Mouse (Mus musculus) liver, embryonic 13.5 days (tissue): ENCODE data around the gene Aox4. TPM values are rescaled to one million over a fixed set of nuclear protein-coding genes. Genes with fewer than 3 reads are reported as not detected.

ENCODE experiments used
- ATAC-seq: fragments of 200-750 bp; cut with Nextera tagmentation; 2 replicates; pipeline ENCODE4 v1.8.0; 2017; ENCODE audit warnings: low read depth, mild to moderate bottlenecking, moderate number of reproducible peaks, moderate library complexity
- DNase-seq: peaks from one replicate; pipeline ENCODE4 v3.0.0; 2022
- H3K27ac ChIP-seq: fragments of 300-500 bp; sonication (generic); 2 replicates; pipeline ENCODE4 v1.5.1; 2015; ENCODE audit warnings: moderate library complexity, mild to moderate bottlenecking, inconsistent platforms
- H3K27me3 ChIP-seq: fragments of 300-500 bp; sonication (generic); 2 replicates; pipeline ENCODE4 v1.6.1; 2015; ENCODE audit warnings: mild to moderate bottlenecking, inconsistent platforms
- H3K36me3 ChIP-seq: fragments of 300-500 bp; sonication (generic); 2 replicates; pipeline ENCODE4 v1.6.1; 2015; ENCODE audit warnings: mild to moderate bottlenecking, inconsistent platforms
- H3K4me1 ChIP-seq: fragments of 300-500 bp; sonication (generic); replicated peaks from 2 replicates; pipeline ENCODE4 v1.6.1; 2015; ENCODE audit warnings: inconsistent platforms
- H3K4me2 ChIP-seq: fragments of 300-500 bp; sonication (generic); 2 replicates; pipeline ENCODE4 v1.6.1; 2015; ENCODE audit warnings: inconsistent platforms, mild to moderate bottlenecking, moderate library complexity
- H3K4me3 ChIP-seq: fragments of 300-500 bp; sonication (generic); replicated peaks from 2 replicates; pipeline ENCODE4 v1.5.1; 2015; ENCODE audit warnings: mild to moderate bottlenecking, inconsistent platforms
- H3K9ac ChIP-seq: fragments of 300-500 bp; sonication (generic); 2 replicates; pipeline ENCODE4 v1.6.1; 2015; ENCODE audit warnings: mild to moderate bottlenecking, inconsistent platforms
- H3K9me3 ChIP-seq: fragments of 300-500 bp; sonication (generic); replicated peaks from 2 replicates; pipeline ENCODE4 v1.6.1; 2016; ENCODE audit warnings: inconsistent platforms
- WGBS: fragments of 180-500 bp; shearing (Covaris S2); methylation state at CpG from one replicate; pipeline ENCODE4 v1.1.7; 2015; ENCODE audit not compliant: insufficient replicate concordance; 5-methylcytosine and 5-hydroxymethylcytosine counted together
- polyA plus RNA-seq: library from polyadenylated mRNA; unstranded; fragments of >200 nt; fragmentation: Nextera tagmentation; extraction: Ambion mirVana; gene quantifications from 2 replicates; pipeline ENCODE4 v1.2.1, GENCODE M21; 2015

The Aox4 gene
- polyA plus RNA-seq, 1 experiment from 2014 or later = 0.31 TPM

DNA sequence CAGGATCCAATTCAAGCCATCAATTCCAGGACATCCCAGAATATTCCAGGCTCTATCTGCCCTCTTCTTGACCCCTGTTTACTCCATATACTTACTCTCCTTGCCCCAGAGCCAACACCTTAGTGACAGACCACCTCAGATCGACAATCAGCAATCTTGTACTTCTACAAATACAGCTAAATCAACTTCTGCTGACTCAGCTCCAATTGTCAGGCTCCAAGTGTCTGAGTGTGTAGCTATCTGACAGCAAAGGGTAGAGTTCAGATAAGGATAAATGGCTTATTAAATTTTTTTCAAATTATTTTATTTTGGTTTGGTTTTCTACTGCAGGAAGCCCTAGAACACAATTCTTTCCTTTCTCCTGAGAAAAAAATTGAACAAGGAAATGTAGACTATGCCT is 38.3 kb downstream of the Aox4 start:
- 42% methylated on average over 1 of the region's 1 CpGs for WGBS
- Histone ChIP-seq H3K4me2 (no peak overlapping the region), H3K9ac (no peak overlapping the region), H3K27ac (no peak overlapping the region), H3K36me3 (no peaks in the 10 kb centered on the region), H3K4me3 (no peak overlapping the region), H3K9me3 (no peaks in the 10 kb centered on the region), H3K27me3 (no peaks in the 10 kb centered on the region), H3K4me1 (no peaks in the 10 kb centered on the region)
- ATAC-seq (no peak), DNase-seq (no peak)

DNA sequence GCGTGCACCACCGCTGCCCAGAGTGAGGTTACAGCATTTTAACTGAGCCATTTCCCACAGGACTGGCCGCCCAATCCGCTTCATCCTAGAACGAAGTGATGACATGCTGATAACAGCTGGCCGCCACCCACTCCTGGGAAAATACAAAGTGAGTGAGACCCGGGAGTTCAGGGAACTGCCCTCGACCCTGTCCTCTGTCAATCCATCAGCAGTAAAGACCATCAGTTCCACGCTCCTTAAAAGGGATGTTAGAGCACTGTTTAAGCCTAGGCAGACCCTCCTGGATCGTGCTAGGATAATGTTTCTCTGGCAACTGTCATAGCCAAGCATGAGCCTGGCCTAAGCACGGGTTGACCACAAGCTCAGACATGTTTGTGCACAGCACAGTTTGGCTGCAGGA is 43.3 kb downstream of the Aox4 start:
- H3K4me2 ChIP-seq = no peak overlapping the region
- no peaks in the 10 kb centered on the region for H3K27me3 ChIP-seq
- no peak overlapping the region for H3K9ac ChIP-seq
- H3K4me1 ChIP-seq = no peaks in the 10 kb centered on the region
- WGBS = 52% methylated on average over 11 of the region's 11 CpGs
- no peak for DNase-seq
- no peak overlapping the region for H3K27ac ChIP-seq
- ATAC-seq = no peak
- H3K36me3 ChIP-seq = no peaks in the 10 kb centered on the region
- H3K4me3 ChIP-seq = no peak overlapping the region
- H3K9me3 ChIP-seq = no peaks in the 10 kb centered on the region

GRCm38 (mm10) chr1:58257195-58257991 is 47.2 kb downstream of the Aox4 start:
- Histone ChIP-seq H3K4me1 (no peaks in the 10 kb centered on the region), H3K36me3 (no peaks in the 10 kb centered on the region), H3K4me2 (no peak overlapping the region), H3K9ac (no peak overlapping the region), H3K27ac (no peak overlapping the region), H3K27me3 (no peaks in the 10 kb centered on the region), H3K4me3 (no peak overlapping the region), H3K9me3 (no peaks in the 10 kb centered on the region)
- WGBS = 64% methylated on average over 10 of the region's 10 CpGs
- DNase-seq (no peak), ATAC-seq (no peak)

GRCm38 (mm10) chr1:58260311-58260710 is 50.1 kb downstream of the Aox4 start:
- 44% methylated on average over 3 of the region's 3 CpGs for WGBS
- H3K27ac ChIP-seq = no peak overlapping the region

DNA sequence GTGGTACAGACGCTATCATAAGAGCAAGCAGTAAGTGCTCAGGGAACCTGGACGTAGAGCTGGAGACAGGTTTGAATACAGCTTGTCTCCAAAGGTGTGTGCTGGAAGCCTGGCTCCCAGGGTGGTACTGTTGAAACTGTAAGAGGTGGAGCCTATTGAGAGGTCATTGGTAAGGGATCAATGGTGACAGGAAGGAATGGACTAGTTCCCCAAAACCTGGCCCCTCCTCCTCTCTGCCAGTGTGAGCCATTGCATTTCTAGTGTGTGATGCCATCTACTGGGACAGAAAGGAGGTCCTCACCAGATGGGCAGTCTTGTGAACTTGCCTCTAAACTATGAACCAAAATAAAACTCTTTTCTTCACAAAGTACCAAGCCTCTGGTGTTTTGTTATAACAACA is 58.0 kb downstream of the Aox4 start:
- no peak for ATAC-seq
- Histone ChIP-seq H3K36me3 (no peaks in the 10 kb centered on the region), H3K4me2 (no peak overlapping the region), H3K27me3 (no peaks in the 10 kb centered on the region), H3K4me1 (no peaks in the 10 kb centered on the region), H3K9ac (no peak overlapping the region), H3K4me3 (no peak overlapping the region), H3K9me3 (no peaks in the 10 kb centered on the region), H3K27ac (no peak overlapping the region)
- WGBS = 61% methylated on average over 2 of the region's 2 CpGs
- DNase-seq = no peak

More at GRCm38 (mm10) chr1:58260311-58260710, 50.1 kb downstream of the Aox4 start:
- no peaks in the 10 kb centered on the region for H3K4me1 ChIP-seq
- H3K27me3 ChIP-seq = no peaks in the 10 kb centered on the region
- DNase-seq = no peak
- no peaks in the 10 kb centered on the region for H3K36me3 ChIP-seq
- no peak overlapping the region for H3K4me3 ChIP-seq
- ATAC-seq = no peak
- no peak overlapping the region for H3K9ac ChIP-seq
- no peak overlapping the region for H3K4me2 ChIP-seq
- H3K9me3 ChIP-seq = no peaks in the 10 kb centered on the region

GRCm38 (mm10) chr1:58270807-58271569 is 60.8 kb downstream of the Aox4 start:
- ATAC-seq (no peak), DNase-seq (no peak)
- Histone ChIP-seq H3K4me3 (no peak overlapping the region), H3K4me1 (no peaks in the 10 kb centered on the region), H3K36me3 (no peaks in the 10 kb centered on the region), H3K27ac (no peak overlapping the region), H3K27me3 (no peaks in the 10 kb centered on the region), H3K9ac (no peak overlapping the region), H3K9me3 (no peaks in the 10 kb centered on the region), H3K4me2 (no peak overlapping the region)
- WGBS = 45% methylated on average over 6 of the region's 6 CpGs

DNA sequence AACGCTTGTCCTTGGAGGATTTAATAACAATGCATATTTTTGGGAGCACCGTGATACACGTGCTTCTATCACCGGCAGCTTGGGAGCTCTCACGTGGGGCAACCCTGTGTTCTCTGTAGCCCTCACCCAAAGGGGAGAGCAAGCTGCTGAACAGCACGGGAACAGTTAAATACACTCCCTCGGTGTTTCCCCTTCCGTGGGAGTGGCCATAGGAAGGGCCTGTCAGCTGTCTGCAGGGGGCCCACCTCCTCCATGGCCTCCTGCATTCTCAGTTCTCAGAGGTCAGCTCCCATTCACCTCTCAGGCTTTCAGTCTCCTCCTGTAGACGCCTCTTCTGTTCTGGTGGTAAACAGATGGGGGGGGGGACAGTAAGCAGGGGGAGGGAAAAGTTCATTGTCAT is 65.7 kb downstream of the Aox4 start:
- Histone ChIP-seq H3K27ac (no peak overlapping the region), H3K9me3 (no peaks in the 10 kb centered on the region)
- WGBS = 25% methylated on average over 9 of the region's 9 CpGs

DNA sequence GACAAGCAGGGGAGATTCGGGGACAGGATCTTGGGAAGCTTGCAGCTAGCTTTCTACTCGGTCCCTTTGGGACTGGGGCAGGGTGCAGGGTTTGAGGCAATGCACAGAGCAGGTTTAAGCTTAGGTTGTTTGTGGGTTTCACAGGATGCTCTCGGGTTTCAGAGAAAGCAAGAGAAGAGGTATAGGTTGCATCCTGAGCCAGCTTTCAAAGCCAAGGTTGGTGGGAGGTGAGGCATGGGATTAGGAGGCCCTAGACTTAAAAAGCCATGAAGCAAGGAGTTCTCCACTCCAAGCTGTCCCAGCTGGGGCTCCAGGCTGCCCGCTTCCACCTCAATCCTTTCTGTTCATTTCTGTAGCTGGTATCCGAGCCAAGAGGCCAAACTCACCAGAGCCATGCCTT is 67.8 kb downstream of the Aox4 start, which contains the start of gene Aox2:
Gene Aox2, plus strand, starts transcription at position 301 of the 400 bp plus-strand sequence.
- 38% methylated on average over 5 of the region's 5 CpGs for WGBS
- H3K27ac ChIP-seq = no peak within 1 kb of the TSS
- H3K4me1 ChIP-seq = no peaks in the 10 kb centered on the region
- no peak for ATAC-seq
- no peak within 1 kb of the TSS for H3K4me3 ChIP-seq
- no peaks in the 10 kb centered on the region for H3K36me3 ChIP-seq
- H3K27me3 ChIP-seq = no peaks in the 10 kb centered on the region
- no peak for DNase-seq
- H3K4me2 ChIP-seq = no peak within 1 kb of the TSS
- no peak within 1 kb of the TSS for H3K9ac ChIP-seq
- no peaks in the 10 kb centered on the region for H3K9me3 ChIP-seq

More for the DNA sequence above, 65.7 kb downstream of the Aox4 start:
- H3K36me3 ChIP-seq = no peaks in the 10 kb centered on the region
- H3K9ac ChIP-seq = no peak overlapping the region
- no peak overlapping the region for H3K4me3 ChIP-seq
- no peak for DNase-seq
- H3K27me3 ChIP-seq = no peaks in the 10 kb centered on the region
- no peak for ATAC-seq
- H3K4me2 ChIP-seq = no peak overlapping the region
- no peaks in the 10 kb centered on the region for H3K4me1 ChIP-seq

DNA sequence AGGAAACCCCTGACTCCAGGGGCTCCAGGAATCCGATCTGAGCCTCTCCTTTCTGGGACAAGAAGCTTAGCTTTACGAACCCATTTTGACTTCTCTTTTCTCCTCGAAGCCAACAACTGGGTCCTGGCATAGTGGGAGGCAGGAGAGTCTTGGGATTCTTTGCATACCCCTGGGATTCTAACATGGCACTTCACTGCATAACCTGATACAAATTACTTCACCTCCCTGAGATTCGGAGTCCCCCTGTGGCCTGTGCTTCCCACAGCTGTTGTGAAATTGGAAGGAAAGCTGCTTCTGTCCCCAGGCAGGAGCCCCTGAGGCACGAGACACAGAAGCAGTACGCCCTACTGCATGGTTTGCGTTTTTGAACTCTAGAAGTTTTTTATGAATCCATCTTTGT is 68.3 kb downstream of the Aox4 start:
- H3K9me3 ChIP-seq = no peaks in the 10 kb centered on the region
- H3K4me3 ChIP-seq = no peak overlapping the region
- WGBS = 56% methylated on average over 7 of the region's 7 CpGs
- H3K4me2 ChIP-seq = no peak overlapping the region
- H3K9ac ChIP-seq = no peak overlapping the region
- no peaks in the 10 kb centered on the region for H3K36me3 ChIP-seq
- H3K27ac ChIP-seq = no peak overlapping the region
- DNase-seq (no peak), ATAC-seq (no peak)
- H3K27me3 ChIP-seq = no peaks in the 10 kb centered on the region
- no peaks in the 10 kb centered on the region for H3K4me1 ChIP-seq

GRCm38 (mm10) chr1:58280381-58280780 is 70.2 kb downstream of the Aox4 start:
- Histone ChIP-seq H3K27me3 (no peaks in the 10 kb centered on the region), H3K27ac (no peak overlapping the region)
- ATAC-seq = no peak

GRCm38 (mm10) chr1:58280939-58281624 is 70.9 kb downstream of the Aox4 start:
- Histone ChIP-seq H3K27ac (no peak overlapping the region), H3K9me3 (no peaks in the 10 kb centered on the region), H3K4me2 (no peak overlapping the region), H3K4me3 (no peak overlapping the region), H3K4me1 (no peaks in the 10 kb centered on the region), H3K27me3 (no peaks in the 10 kb centered on the region), H3K9ac (no peak overlapping the region), H3K36me3 (no peaks in the 10 kb centered on the region)
- WGBS = 65% methylated on average over 13 of the region's 13 CpGs
- no peak for DNase-seq
- ATAC-seq = no peak

More at GRCm38 (mm10) chr1:58280381-58280780, 70.2 kb downstream of the Aox4 start:
- Histone ChIP-seq H3K36me3 (no peaks in the 10 kb centered on the region), H3K4me1 (no peaks in the 10 kb centered on the region), H3K4me3 (no peak overlapping the region), H3K4me2 (no peak overlapping the region), H3K9ac (no peak overlapping the region), H3K9me3 (no peaks in the 10 kb centered on the region)
- DNase-seq = no peak
- WGBS = 66% methylated on average over 4 of the region's 4 CpGs
